Mouse (Mus musculus): Measurements from ENCODE around the gene Vinac1. TPM values are rescaled to one million over a fixed set of nuclear protein-coding genes. Genes with fewer than 3 reads are reported as not detected.

The Vinac1 gene
- total RNA-seq (2021) = not detected
- long read RNA-seq, experiment 1 = 0 reads
- long read RNA-seq, experiment 2 = 0 reads

GRCm38 (mm10) chr2:129047811-129048210 lies at the start of gene Vinac1:
TSS of gene Vinac1 (minus strand) at chr2:129048172.
- DNase-seq = no peak

- no peak for DNase-seq
These were observed 46.2 kb upstream of the Vinac1 start for GRCm38 (mm10) chr2:129093926-129094724.

GRCm38 (mm10) chr2:129092810-129093209 lies 44.8 kb upstream of the Vinac1 start:
- no peak for DNase-seq

GRCm38 (mm10) chr2:129090370-129090769 lies 42.4 kb upstream of the Vinac1 start:
- no peak for DNase-seq

GRCm38 (mm10) chr2:129087520-129087919 lies 39.5 kb upstream of the Vinac1 start:
- DNase-seq = no peak

- DNase-seq = no peak
These were observed 37.0 kb upstream of the Vinac1 start for GRCm38 (mm10) chr2:129084959-129085358.

- no peak for DNase-seq
These were observed 35.5 kb upstream of the Vinac1 start for GRCm38 (mm10) chr2:129083514-129083913.

GRCm38 (mm10) chr2:129081097-129081496 lies 33.1 kb upstream of the Vinac1 start:
- DNase-seq = no peak

GRCm38 (mm10) chr2:129079194-129079593 lies 31.2 kb upstream of the Vinac1 start:
- no peak for DNase-seq

- no peak for DNase-seq
These were observed 30.3 kb upstream of the Vinac1 start for GRCm38 (mm10) chr2:129078313-129078712.

GRCm38 (mm10) chr2:129070296-129070695 lies 22.3 kb upstream of the Vinac1 start:
- DNase-seq = no peak

GRCm38 (mm10) chr2:129066326-129066725 lies 18.4 kb upstream of the Vinac1 start:
- peak; percentile 28 for DNase-seq

GRCm38 (mm10) chr2:129065437-129066282 lies 17.7 kb upstream of the Vinac1 start, which contains the start of gene Ttl:
TSS of gene Ttl (plus strand) at chr2:129065942.
- peak; percentile 78 for DNase-seq

- DNase-seq = no peak
These were observed 13.6 kb upstream of the Vinac1 start for GRCm38 (mm10) chr2:129061456-129062059.

- DNase-seq = no peak
These were observed 10.0 kb upstream of the Vinac1 start for GRCm38 (mm10) chr2:129057920-129058361.

GRCm38 (mm10) chr2:129057256-129057655 lies 9.3 kb upstream of the Vinac1 start:
- DNase-seq = no peak

- no peak for DNase-seq
These were observed 8.6 kb upstream of the Vinac1 start for GRCm38 (mm10) chr2:129056597-129056996.

GRCm38 (mm10) chr2:129055741-129056140 lies 7.8 kb upstream of the Vinac1 start:
- DNase-seq = no peak

GRCm38 (mm10) chr2:129052451-129052983 lies 4.5 kb upstream of the Vinac1 start:
- no peak for DNase-seq

- DNase-seq = no peak
These were observed 1.2 kb downstream of the Vinac1 start for GRCm38 (mm10) chr2:129046846-129047196.

- DNase-seq = no peak
These were observed 1.7 kb downstream of the Vinac1 start for GRCm38 (mm10) chr2:129046172-129046845.

- no peak for DNase-seq
These were observed 7.4 kb downstream of the Vinac1 start for GRCm38 (mm10) chr2:129040567-129040966.

Measured in gastrocnemius, postnatal 25 days (tissue).